In the genomic region with DNA sequence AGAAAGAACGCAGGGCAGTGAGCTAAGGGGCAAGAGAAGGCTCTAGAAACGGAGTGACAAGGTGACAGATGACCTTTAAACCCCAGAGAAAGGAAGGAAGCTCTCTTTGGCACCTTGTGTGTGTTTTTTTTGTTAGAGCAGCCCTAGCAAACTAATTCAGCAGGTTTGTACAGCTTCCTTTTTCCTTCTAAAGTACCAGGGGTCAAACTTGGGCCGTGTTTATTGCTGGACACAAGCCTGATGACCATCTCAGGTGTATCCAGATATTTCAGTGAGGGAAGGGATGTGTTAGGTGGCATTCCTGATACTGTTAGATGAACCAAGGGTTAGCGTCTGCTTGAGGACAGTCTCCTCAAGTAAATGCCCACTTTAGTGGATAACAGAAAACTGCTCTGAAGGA, we compare ENCODE assay signal across 29 mouse cellular contexts.
DNase-seq lines count a peak whose midpoint lies in the region; ATAC-seq and TF ChIP-seq lines count a peak whose summit lies in the region.
"Had no signal": no experiment of that assay in that cellular context is flagged by ENCODE, and none has a peak within 500 bp of the region (broad histone marks: within the 10 kb centered on the region; RNA-seq: fewer than 3 reads in every experiment).

No protein-coding gene starts in this region.

- H3K79me2 ChIP-seq in heart, adult 2 months (replicated peaks; ENCODE audit: control insufficient read depth, insufficient read depth, low read length), result peaks cover 2% of the 10 kb centered on the region

- TF ChIP-seq CTCF in gastrocnemius, adult 2 months (IDR thresholded peaks at IDR 0.05), result no peak
- no peak for TF ChIP-seq CTCF in heart, adult 2 months (IDR thresholded peaks at IDR 0.05)
- no peak for TF ChIP-seq CTCF in kidney, adult 2 months (conservative IDR thresholded peaks at IDR 0.05; ENCODE audit: insufficient read depth, insufficient read length, low read depth, low read length)

- DNase-seq in gastrocnemius, adult 2 months, result no peak
- no peak for DNase-seq in gastrocnemius, adult 8-10 months (ENCODE audit: low spot score in 2 of 2)
- DNase-seq in heart, adult 2 months, result no peak
- no peak for DNase-seq in heart, embryonic 10.5 days (ENCODE audit: low spot score)
- peak; percentile 28 for DNase-seq in kidney, adult 2 months
- DNase-seq: adrenal gland, adult 8-10 months; adrenal gland, postnatal 14 days; adrenal gland, postnatal 36 days; B cell, adult 2 months; cerebellum, adult 11 months; cerebellum, adult 18-20 months; cerebellum, adult 8-10 months; cerebellum, adult 9-11 months; cerebellum, postnatal 14 days; cerebellum, postnatal 36 days; embryo, embryonic 11 days had no signal

- H3K9ac ChIP-seq in heart, adult 2 months (ENCODE audit: low read depth, low read length), result no peak overlapping the region
- no peak overlapping the region for H3K9ac ChIP-seq in kidney, embryonic 15.5 days
- H3K9ac ChIP-seq: embryonic facial prominence, embryonic 13.5 days; embryonic facial prominence, embryonic 15.5 days; forebrain, embryonic 12.5 days had no signal

- ATAC-seq in kidney, embryonic 15.5 days (replicated peaks; ENCODE audit: low FRiP score), result no peak
- ATAC-seq: activated CD4-positive, CD25-positive, alpha-beta regulatory T cell, adult 4 months; CD4-positive, CD25-positive, alpha-beta regulatory T cell, adult 4 months; forebrain, embryonic 14.5 days; forebrain, embryonic 16.5 days; Patski had no signal

- no peaks in the 10 kb centered on the region for H3K9me3 ChIP-seq in heart, embryonic 10.5 days
- no peaks in the 10 kb centered on the region for H3K9me3 ChIP-seq in kidney, embryonic 15.5 days (replicated peaks)
- H3K9me3 ChIP-seq: embryonic facial prominence, embryonic 13.5 days; embryonic facial prominence, embryonic 15.5 days; forebrain, embryonic 10.5 days; forebrain, embryonic 12.5 days had no signal

- H3K4me2 ChIP-seq in kidney, embryonic 15.5 days, result no peak overlapping the region
- H3K4me2 ChIP-seq: embryonic facial prominence, embryonic 13.5 days; embryonic facial prominence, embryonic 15.5 days; forebrain, embryonic 12.5 days had no signal

- H3K36me3 ChIP-seq in heart, adult 2 months (ENCODE audit: control insufficient read depth, insufficient read depth, low read length), result peaks cover 21% of the 10 kb centered on the region
- no peaks in the 10 kb centered on the region for H3K36me3 ChIP-seq in heart, embryonic 10.5 days
- no peaks in the 10 kb centered on the region for H3K36me3 ChIP-seq in kidney, adult 2 months (ENCODE audit: control insufficient read depth, insufficient read depth, low read length)
- no peaks in the 10 kb centered on the region for H3K36me3 ChIP-seq in kidney, embryonic 15.5 days
- H3K36me3 ChIP-seq: embryonic facial prominence, embryonic 13.5 days; embryonic facial prominence, embryonic 15.5 days; forebrain, embryonic 10.5 days; forebrain, embryonic 12.5 days; G1E had no signal

- H3K27ac ChIP-seq in gastrocnemius, adult 2 months, result peak overlapping the region; percentile 87
- peak overlapping the region; percentile 26 for H3K27ac ChIP-seq in heart, adult 2 months
- H3K27ac ChIP-seq in heart, embryonic 10.5 days, result no peak overlapping the region
- no peak overlapping the region for H3K27ac ChIP-seq in kidney, adult 2 months (ENCODE audit: insufficient read depth, low read depth, low read length)
- H3K27ac ChIP-seq in kidney, embryonic 15.5 days, result no peak overlapping the region
- H3K27ac ChIP-seq: embryonic facial prominence, embryonic 13.5 days; embryonic facial prominence, embryonic 15.5 days; forebrain, embryonic 10.5 days; forebrain, embryonic 12.5 days had no signal

- no peak for TF ChIP-seq EP300 in heart, adult 2 months (IDR thresholded peaks at IDR 0.05; ENCODE audit: insufficient read depth, low read depth, low read length)

- 50% methylated on average over 4 of the region's 4 CpGs for WGBS in heart, adult 2 months
- WGBS in heart, embryonic 10.5 days, result 74% methylated on average over 4 of the region's 4 CpGs
- WGBS in kidney, adult 2 months, result 61% methylated on average over 4 of the region's 4 CpGs
- WGBS in kidney, embryonic 15.5 days, result 61% methylated on average over 4 of the region's 4 CpGs

- no peaks in the 10 kb centered on the region for H3K27me3 ChIP-seq in heart, adult 2 months (ENCODE audit: control insufficient read depth, insufficient read depth, low read length)
- H3K27me3 ChIP-seq in heart, embryonic 10.5 days (ENCODE audit: insufficient read depth, poor library complexity, severe bottlenecking), result no peaks in the 10 kb centered on the region
- no peaks in the 10 kb centered on the region for H3K27me3 ChIP-seq in kidney, adult 2 months (replicated peaks; ENCODE audit: control insufficient read depth, insufficient read depth, low read length)
- H3K27me3 ChIP-seq in kidney, embryonic 15.5 days, result no peaks in the 10 kb centered on the region
- H3K27me3 ChIP-seq: CH12.LX; embryonic facial prominence, embryonic 13.5 days; embryonic facial prominence, embryonic 15.5 days; forebrain, embryonic 12.5 days; Patski had no signal

- TF ChIP-seq POLR2A in heart, adult 2 months (IDR thresholded peaks at IDR 0.05; ENCODE audit: insufficient read depth, low read depth, low read length), result no peak
- TF ChIP-seq POLR2A in kidney, adult 2 months (IDR thresholded peaks at IDR 0.05; ENCODE audit: low read depth, low read length), result no peak

- intact Hi-C loops in gastrocnemius, adult 2 months (cut with DNase I), result no loop called here
- intact Hi-C loops in heart, adult 2 months (cut with DNase I), result no loop called here

- H3K4me3 ChIP-seq in gastrocnemius, adult 2 months, result no peak overlapping the region
- H3K4me3 ChIP-seq in heart, adult 2 months, result no peak overlapping the region
- H3K4me3 ChIP-seq in heart, embryonic 10.5 days, result no peak overlapping the region
- H3K4me3 ChIP-seq in kidney, adult 2 months (ENCODE audit: insufficient read depth, low read depth, low read length), result no peak overlapping the region
- H3K4me3 ChIP-seq in kidney, embryonic 15.5 days (replicated peaks), result no peak overlapping the region
- H3K4me3 ChIP-seq: embryonic facial prominence, embryonic 13.5 days; embryonic facial prominence, embryonic 15.5 days; erythroblast, embryonic 14.5 days; forebrain, embryonic 10.5 days; forebrain, embryonic 12.5 days had no signal

- H3K4me1 ChIP-seq in heart, adult 2 months (ENCODE audit: control insufficient read depth, insufficient read depth, low read length), result peaks cover 12% of the 10 kb centered on the region
- peaks cover 22% of the 10 kb centered on the region; the same call in 1 of the 2 replicates for H3K4me1 ChIP-seq in heart, embryonic 10.5 days
- H3K4me1 ChIP-seq in kidney, adult 2 months (ENCODE audit: control insufficient read depth, insufficient read depth, low read length), result no peaks in the 10 kb centered on the region; the same call in 1 of the 2 replicates
- peaks cover 14% of the 10 kb centered on the region; the same call in 1 of the 2 replicates for H3K4me1 ChIP-seq in kidney, embryonic 15.5 days
- H3K4me1 ChIP-seq: embryonic facial prominence, embryonic 15.5 days had no signal

Comparison
In these comparisons a context has a peak if more than half of its experiments do, and no peak if none do; other contexts are left out.
1. H3K27ac ChIP-seq: peak in gastrocnemius, adult 2 months (single experiment) and heart, adult 2 months (single experiment); none in heart, embryonic 10.5 days (single experiment), kidney, adult 2 months (single experiment) and kidney, embryonic 15.5 days (single experiment).